Mouse (Mus musculus): ENCODE measurements around the gene Tc2n. TPM values are rescaled to one million over a fixed set of nuclear protein-coding genes. Genes with fewer than 3 reads are reported as not detected.
"Not testable (repeated sequence)": the region's sequence is repeated elsewhere in the genome, so short reads cannot be mapped to it uniquely, and the experiment has no call there.

Gene Tc2n
- polyA plus RNA-seq, 1 experiment from 2014 or later, result 1.1 TPM

DNA sequence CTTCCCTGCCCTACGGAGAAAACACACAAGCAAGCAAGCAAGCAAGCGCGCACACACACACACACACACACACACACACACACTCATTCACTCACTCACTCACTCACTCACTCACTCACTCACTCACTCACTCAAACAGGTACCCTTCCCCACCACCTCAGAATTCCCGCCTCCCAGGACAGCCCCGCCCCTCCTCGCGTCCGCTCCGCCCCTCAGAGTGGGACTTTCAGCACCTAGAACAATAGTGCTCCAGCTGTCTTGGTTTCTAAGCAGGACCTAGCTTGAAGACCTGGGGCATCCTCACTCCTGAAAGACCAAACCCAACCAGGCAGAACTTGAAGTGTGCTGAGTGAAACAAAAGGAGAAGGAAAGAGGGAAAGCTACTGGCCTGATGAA, 430 bp upstream of the Tc2n start:
- peak overlapping the region; percentile 99 for H3K4me2 ChIP-seq
- H3K27ac ChIP-seq, result no peak overlapping the region
- peaks cover 12% of the 10 kb centered on the region for H3K27me3 ChIP-seq
- 0 out of 2 replicates have a peak, but pooled peaks have one; percentile 24 for ATAC-seq (ENCODE audit: insufficient number of reproducible peaks, low FRiP score, low TSS enrichment, low read depth)
- WGBS, result 1% methylated on average over 7 of the region's 9 CpGs
- peaks cover 7% of the 10 kb centered on the region; the same call in 1 of the 2 replicates for H3K4me1 ChIP-seq
- peak overlapping the region; percentile 71 for H3K4me3 ChIP-seq
- no peak overlapping the region for H3K9ac ChIP-seq
- H3K9me3 ChIP-seq, result no peaks in the 10 kb centered on the region
- no peaks in the 10 kb centered on the region for H3K36me3 ChIP-seq

DNA sequence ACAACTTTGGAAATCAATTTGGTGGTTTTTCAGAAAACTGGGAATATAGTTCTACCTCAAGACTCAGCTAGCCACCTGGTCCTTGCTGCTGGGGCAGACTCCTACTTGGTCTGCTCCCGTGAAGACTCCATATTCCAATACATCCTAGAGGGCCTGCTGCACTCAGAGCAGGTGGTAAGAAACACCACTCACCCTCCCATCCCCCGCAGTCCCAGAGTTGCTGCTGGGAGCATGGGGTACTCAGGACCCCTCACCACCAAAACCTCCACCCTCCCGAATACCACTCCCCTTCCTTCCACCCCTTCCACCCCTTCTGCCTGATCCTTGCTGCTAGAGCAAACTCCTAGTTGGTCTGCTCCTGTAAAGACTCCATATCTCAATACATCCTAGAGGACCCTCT, 19.1 kb downstream of the Tc2n start:
- no peaks in the 10 kb centered on the region for H3K36me3 ChIP-seq
- no peak overlapping the region for H3K9ac ChIP-seq
- no peaks in the 10 kb centered on the region for H3K27me3 ChIP-seq
- no peak overlapping the region for H3K4me3 ChIP-seq
- no peaks in the 10 kb centered on the region for H3K9me3 ChIP-seq
- WGBS, result 89% methylated on average over 3 of the region's 3 CpGs
- H3K4me1 ChIP-seq, result no peaks in the 10 kb centered on the region
- H3K4me2 ChIP-seq, result no peak overlapping the region
- ATAC-seq (ENCODE audit: insufficient number of reproducible peaks, low FRiP score, low TSS enrichment, low read depth), result no peak
- no peak overlapping the region for H3K27ac ChIP-seq

DNA sequence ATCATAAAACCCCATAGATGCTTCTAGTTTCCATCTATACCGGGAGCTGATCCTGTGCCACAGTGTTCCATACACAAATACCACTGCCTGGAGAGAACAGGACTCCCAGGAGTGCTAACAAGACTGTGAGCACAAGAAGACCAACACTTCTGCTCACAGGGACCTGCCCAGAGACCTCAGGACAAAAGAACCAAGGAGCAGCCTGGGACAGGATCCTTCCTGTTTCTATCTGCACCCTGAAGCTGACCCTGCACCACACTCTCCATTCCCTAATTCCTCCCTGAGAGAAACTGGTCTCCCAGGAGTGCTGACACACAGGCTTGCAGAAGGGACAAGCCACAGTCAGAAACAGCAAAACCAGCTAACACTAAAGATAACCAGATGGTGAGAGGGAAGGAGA, 21.8 kb downstream of the Tc2n start:
- no peaks in the 10 kb centered on the region for H3K36me3 ChIP-seq
- no peak for ATAC-seq (ENCODE audit: insufficient number of reproducible peaks, low FRiP score, low TSS enrichment, low read depth)
- H3K9me3 ChIP-seq, result no peaks in the 10 kb centered on the region
- H3K9ac ChIP-seq, result no peak overlapping the region
- H3K4me1 ChIP-seq, result no peaks in the 10 kb centered on the region
- H3K27ac ChIP-seq, result no peak overlapping the region
- 80% methylated on average over 1 of the region's 1 CpGs for WGBS
- no peaks in the 10 kb centered on the region for H3K27me3 ChIP-seq
- H3K4me2 ChIP-seq, result no peak overlapping the region
- no peak overlapping the region for H3K4me3 ChIP-seq

- Histone ChIP-seq H3K27ac (no peak overlapping the region), H3K4me2 (no peak overlapping the region), H3K36me3 (no peaks in the 10 kb centered on the region), H3K4me1 (no peaks in the 10 kb centered on the region), H3K4me3 (no peak overlapping the region), H3K9me3 (no peaks in the 10 kb centered on the region), H3K27me3 (no peaks in the 10 kb centered on the region), H3K9ac (no peak overlapping the region)
- no peak for ATAC-seq (ENCODE audit: insufficient number of reproducible peaks, low FRiP score, low TSS enrichment, low read depth)
- WGBS, result 80% methylated on average over 2 of the region's 2 CpGs
These were observed 37.8 kb downstream of the Tc2n start for GRCm38 (mm10) chr12:101680538-101680937.

DNA sequence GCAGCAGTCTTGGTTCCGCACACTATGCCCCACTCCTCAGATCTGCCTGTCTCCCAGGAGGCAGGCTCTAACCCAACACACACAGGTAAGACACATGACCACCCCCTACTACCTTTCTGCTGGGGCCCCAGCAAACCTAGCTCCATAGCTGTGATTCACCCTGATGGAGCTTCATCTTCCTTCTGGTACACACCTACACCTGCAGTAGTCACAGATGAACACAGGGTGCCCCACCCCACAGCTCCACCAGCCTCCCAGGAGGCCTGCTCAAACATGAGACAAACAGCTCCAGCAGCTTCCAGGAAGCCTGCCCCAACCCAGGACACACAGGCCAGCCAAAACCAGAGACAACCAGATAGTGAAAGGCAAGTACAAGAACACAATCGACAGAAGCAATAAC, 50.8 kb downstream of the Tc2n start:
- ATAC-seq (ENCODE audit: insufficient number of reproducible peaks, low FRiP score, low TSS enrichment, low read depth), result no peak
- H3K36me3 ChIP-seq, result no peaks in the 10 kb centered on the region
- no peak overlapping the region for H3K4me3 ChIP-seq
- H3K27ac ChIP-seq, result no peak overlapping the region
- no peak overlapping the region for H3K9ac ChIP-seq
- H3K27me3 ChIP-seq, result no peaks in the 10 kb centered on the region
- no peak overlapping the region for H3K4me2 ChIP-seq
- no peaks in the 10 kb centered on the region for H3K9me3 ChIP-seq
- WGBS, result 89% methylated on average over 2 of the region's 2 CpGs
- H3K4me1 ChIP-seq, result no peaks in the 10 kb centered on the region

GRCm38 (mm10) chr12:101633137-101633536, 85.2 kb downstream of the Tc2n start:
- Histone ChIP-seq H3K9ac (no peak overlapping the region), H3K27me3 (no peaks in the 10 kb centered on the region), H3K9me3 (no peaks in the 10 kb centered on the region), H3K4me1 (no peaks in the 10 kb centered on the region), H3K4me2 (no peak overlapping the region), H3K36me3 (no peaks in the 10 kb centered on the region), H3K4me3 (no peak overlapping the region), H3K27ac (no peak overlapping the region)
- WGBS, result 70% methylated on average over 1 of the region's 1 CpGs
- no peak for ATAC-seq (ENCODE audit: insufficient number of reproducible peaks, low FRiP score, low TSS enrichment, low read depth)

DNA sequence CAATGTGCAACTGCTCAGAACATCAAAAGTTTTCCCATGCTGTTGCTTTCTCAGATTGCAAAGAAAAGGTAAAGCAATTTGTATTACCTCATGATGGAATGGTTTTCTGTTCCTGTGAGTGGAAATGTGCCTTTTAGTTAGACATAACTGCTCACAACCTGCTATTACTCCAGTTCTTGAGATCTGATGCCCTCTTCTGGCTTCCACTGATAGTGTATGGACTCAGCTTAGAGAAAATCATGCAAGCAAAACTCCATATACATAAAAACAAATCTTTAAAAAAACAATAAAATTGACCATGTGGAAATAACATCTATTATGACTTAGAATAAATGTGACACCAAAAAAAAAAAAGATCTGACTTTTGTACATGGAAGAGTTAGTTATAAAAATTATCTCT, 111.7 kb downstream of the Tc2n start:
- not testable (repeated sequence) for H3K36me3 ChIP-seq; H3K4me2 ChIP-seq; H3K9me3 ChIP-seq; H3K27ac ChIP-seq; ATAC-seq (ENCODE audit: insufficient number of reproducible peaks, low FRiP score, low TSS enrichment, low read depth); H3K27me3 ChIP-seq; H3K4me1 ChIP-seq; H3K9ac ChIP-seq; H3K4me3 ChIP-seq

Other genes with a start within 250 kb of the Tc2n start
- gene Fbln5, start 100.5 kb upstream of the Tc2n start, polyA plus RNA-seq (2015; fragmentation: Nextera tagmentation; extraction: Ambion mirVana), result 220 and 222 TPM in 2 replicates
- 32.5 and 37.7 TPM in 2 replicates for gene Trip11, start 194.7 kb upstream of the Tc2n start, polyA plus RNA-seq (2015; fragmentation: Nextera tagmentation; extraction: Ambion mirVana)
- 12.7 and 16.0 TPM in 2 replicates for gene Atxn3, start 239.7 kb upstream of the Tc2n start, polyA plus RNA-seq (2015; fragmentation: Nextera tagmentation; extraction: Ambion mirVana)

Measured in limb, embryonic 15.5 days (tissue).